Mouse (Mus musculus): ENCODE measurements around the gene Gtpbp10.

Gene Gtpbp10

DNA sequence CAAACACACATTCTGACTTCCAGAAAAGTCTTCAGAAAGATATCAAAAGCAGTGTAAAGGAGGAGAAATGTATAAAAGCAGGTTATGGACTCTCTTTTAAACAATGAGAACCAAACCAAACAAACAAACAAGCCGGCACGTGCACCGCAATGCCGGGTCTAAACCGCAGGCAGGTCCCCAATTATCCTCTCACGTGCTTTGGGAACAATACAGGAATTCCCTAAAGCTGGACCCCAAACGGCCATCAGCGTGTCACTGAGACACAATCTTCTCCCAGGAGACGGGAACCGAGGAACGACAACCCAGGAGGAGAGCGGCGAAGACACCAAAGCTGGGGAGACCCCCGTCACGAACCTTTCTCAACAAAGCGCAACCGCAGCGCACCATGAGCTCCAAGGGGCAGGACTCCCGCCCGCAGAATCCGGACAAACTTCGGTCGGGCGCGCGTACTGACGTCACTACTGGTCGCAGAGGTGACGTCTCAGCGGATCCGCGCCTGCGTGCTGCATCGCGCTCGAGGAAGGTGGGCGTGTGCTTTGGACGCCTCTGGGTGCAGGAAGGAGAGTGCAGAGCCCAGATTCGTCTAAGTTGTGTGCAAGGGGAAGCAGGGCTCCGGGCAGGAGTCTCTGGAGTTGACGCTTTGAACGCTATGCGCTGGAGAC is at the start of gene Gtpbp10:
Gtpbp10 (minus strand) TSS at position 460 of the 662 bp plus-strand sequence.
- peak; percentile 83 to 86 for DNase-seq (ENCODE audit: low spot score in 2 of 2)

DNA sequence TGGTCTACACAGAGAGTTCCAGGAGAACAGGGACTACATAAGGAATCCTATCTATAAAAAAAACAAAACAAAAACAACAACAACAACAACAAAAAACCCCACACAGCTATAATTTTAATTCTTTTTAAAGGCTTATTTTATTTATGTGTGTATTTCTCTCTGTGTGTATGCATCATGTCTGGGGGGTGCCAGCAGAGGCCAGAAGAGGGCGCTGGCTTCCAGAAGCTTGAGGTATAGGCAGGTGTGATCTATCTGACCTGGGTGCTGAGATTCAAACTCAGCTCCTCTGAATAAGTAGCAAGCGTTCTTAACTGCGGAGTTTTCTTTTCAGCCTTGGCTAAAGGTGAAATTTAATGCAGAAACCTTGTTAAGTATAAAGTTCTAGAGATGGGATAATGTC is 28.3 kb upstream of the Gtpbp10 start:
- DNase-seq (ENCODE audit: low spot score in 2 of 2) = no peak

DNA sequence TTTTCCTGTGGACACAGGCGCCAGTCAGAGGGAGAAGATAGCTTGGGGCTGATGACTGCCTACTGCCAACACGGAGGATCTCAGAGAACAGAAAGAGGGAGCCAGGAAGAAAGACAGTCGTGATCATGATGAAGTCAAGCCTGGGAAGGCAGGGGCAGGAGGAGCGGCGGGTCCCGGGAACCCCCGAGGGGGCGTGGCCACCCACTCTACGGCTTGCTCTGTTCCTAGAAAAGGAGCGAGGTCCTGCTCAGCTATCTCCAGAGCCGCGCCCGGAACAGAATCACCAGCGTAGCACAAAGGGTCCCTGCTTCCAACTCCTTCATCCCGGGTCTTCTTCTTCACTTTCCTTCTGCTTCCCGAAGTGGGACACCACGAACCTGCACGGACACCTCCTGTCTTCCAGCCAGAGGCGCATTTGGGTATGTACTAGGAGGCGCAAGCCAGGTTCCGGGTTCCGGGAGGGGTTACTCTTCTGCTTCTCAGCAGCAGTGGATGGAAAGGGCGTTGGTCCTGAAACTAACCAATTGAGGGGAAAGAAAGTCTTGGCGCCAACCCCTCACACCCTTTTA is 14.5 kb upstream of the Gtpbp10 start, which contains the start of gene Gm8773:
Gm8773 (plus strand) TSS at position 51 of the 569 bp plus-strand sequence.
- DNase-seq (ENCODE audit: low spot score in 2 of 2) = no peak

GRCm38 (mm10) chr5:5562435-5562834 is 3.1 kb upstream of the Gtpbp10 start:
- DNase-seq (ENCODE audit: low spot score in 2 of 2) = no peak

DNA sequence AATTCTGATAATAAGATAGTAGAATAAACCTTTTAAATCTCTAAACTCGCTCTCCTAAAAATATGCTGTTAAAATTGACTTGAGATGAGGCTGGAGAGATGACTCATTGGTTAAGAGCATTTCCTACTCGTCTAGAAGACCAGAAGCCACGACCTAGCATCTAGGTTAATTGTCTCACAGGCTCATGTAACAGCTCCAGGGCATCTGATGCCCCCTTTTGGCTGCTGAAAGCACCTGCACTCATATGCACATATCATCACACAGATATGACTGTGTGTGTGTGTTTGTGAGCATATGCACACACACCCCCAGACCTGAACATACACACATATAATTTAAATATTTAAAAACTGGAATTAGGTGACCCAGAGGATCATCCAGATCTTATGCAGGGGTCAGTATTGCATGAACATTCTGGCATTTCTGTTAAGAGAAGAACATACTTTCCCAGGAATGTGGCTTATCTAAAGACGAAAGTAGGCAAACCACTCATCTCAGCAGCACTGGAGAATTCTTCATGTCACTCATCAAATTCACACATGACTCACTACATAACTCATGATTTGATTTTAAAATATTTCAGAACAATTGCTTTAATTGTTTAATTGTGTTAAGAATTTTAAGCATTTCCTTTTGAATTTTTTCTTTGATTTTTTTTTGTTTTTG is 1.8 kb upstream of the Gtpbp10 start:
- no peak for DNase-seq (ENCODE audit: low spot score in 2 of 2)

GRCm38 (mm10) chr5:5559798-5560197 is 460 bp upstream of the Gtpbp10 start:
- DNase-seq (ENCODE audit: low spot score in 2 of 2) = no peak

- no peak for DNase-seq (ENCODE audit: low spot score in 2 of 2)
These were observed 8.2 kb downstream of the Gtpbp10 start for GRCm38 (mm10) chr5:5551110-5551509.

GRCm38 (mm10) chr5:5540385-5540784 is 19.0 kb downstream of the Gtpbp10 start:
- DNase-seq (ENCODE audit: low spot score in 2 of 2) = no peak

GRCm38 (mm10) chr5:5539771-5540170 is 19.6 kb downstream of the Gtpbp10 start:
- DNase-seq (ENCODE audit: low spot score in 2 of 2) = no peak

DNA sequence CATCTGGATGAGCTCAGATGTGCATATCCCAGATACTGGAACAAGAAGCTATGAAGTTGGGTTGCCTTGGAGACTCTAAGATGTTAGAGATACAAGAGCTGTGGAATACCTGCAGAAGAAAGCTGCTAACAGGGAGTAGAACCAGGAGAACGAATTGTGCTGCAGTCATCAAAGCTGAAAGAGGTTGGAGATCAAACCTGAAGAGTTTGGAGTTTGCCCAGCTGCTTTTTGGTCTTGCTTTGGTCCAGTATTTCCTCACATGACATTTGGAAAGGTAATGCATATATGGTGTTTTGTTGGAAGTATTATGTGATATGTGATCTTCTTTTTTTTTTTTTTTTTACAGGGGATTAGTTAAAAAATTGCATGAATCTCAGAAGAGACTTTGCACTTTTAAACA is 23.2 kb downstream of the Gtpbp10 start:
- no peak for DNase-seq (ENCODE audit: low spot score in 2 of 2)

DNA sequence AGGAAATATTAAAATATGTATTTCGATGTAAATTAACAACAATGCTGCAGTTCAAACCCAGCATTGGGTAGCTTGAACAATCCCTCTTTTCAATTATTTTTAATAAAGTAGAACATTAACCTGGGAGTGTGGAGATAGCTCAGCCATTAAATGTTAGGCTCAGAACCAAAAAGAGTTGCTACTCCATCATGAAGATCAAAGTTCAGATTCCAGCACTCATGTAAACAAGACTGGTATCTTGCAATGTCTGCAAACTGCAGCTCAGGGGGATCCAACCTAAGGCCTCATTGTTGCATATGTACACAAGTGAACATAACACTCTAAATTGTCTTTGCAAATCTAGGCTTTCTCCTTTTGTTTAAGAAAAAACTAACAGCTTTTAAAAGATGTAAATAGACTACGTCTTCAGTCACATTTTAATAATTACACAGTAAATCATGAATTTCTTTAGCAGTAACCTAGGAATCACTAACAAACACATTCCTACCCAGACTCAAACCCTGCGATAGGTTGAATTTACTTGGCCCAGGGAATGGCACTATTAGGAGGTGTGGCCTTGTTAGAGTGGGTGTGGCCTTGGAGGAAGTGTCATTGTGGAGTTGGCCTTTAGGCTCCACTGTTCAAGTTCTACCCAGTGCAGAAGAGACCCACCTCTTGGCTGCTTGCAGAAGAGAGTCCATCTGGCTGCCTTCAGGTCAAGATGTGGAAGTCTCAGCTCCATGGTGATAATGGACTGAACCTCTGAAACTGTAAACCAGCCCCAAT is 25.5 kb downstream of the Gtpbp10 start:
- DNase-seq (ENCODE audit: low spot score in 2 of 2) = no peak

DNA sequence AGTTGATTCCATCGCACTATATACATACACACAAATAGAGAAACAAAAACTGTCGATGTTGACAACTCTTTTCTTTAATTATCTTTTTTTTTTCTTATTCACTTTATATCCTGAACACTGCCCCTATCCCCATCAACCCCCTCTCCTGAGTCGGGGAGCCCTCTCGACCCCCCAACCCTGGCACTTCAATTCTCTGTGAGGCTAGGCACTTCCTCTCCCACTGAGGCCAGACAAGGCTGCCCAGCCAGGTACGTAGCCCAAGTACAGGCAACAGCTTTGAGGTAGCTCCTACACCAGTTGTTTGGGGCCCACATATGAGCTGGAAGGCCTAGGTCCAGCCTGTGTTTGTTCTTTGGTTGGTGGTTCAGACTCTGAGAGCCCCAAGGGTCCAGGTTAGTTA is 43.9 kb downstream of the Gtpbp10 start:
- no peak for DNase-seq (ENCODE audit: low spot score in 2 of 2)

GRCm38 (mm10) chr5:5514196-5515076 is 44.9 kb downstream of the Gtpbp10 start, which contains the start of gene Cldn12:
Gene Cldn12, minus strand, starts transcription at chr5:5514958.
- peak; percentile 25 to 42 for DNase-seq (ENCODE audit: low spot score in 2 of 2)

GRCm38 (mm10) chr5:5511401-5511800 is 47.9 kb downstream of the Gtpbp10 start:
- DNase-seq (ENCODE audit: low spot score in 2 of 2) = no peak

- DNase-seq (ENCODE audit: low spot score in 2 of 2) = no peak
These were observed 48.3 kb downstream of the Gtpbp10 start for GRCm38 (mm10) chr5:5510989-5511388.

DNA sequence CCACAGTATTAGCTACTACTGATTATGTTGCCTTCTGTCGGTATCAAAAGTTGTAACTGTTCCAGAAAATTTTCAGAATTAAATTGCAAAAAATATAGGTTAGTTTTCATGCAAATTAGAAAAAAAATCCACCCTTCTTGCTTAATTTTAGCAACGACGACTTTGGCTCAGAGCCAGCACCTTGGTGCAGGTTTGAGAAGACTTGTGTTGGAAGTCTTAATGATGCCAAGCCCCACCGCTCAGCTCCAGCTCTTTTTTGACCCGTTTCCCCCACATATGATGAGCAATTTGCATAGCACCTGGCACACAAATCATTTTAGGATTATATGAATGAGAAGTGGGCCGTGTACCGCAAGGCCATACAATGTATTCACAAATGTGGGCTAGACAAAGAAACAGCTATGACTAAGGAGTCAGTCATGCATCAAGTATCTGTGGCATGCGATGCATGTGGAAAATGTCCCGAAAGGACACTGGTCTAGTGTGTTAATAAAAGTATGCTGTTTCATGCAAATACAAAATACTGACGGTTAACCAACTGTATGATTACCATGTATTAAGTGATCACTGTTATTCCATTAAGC is 48.9 kb downstream of the Gtpbp10 start:
- DNase-seq (ENCODE audit: low spot score in 2 of 2) = no peak

DNA sequence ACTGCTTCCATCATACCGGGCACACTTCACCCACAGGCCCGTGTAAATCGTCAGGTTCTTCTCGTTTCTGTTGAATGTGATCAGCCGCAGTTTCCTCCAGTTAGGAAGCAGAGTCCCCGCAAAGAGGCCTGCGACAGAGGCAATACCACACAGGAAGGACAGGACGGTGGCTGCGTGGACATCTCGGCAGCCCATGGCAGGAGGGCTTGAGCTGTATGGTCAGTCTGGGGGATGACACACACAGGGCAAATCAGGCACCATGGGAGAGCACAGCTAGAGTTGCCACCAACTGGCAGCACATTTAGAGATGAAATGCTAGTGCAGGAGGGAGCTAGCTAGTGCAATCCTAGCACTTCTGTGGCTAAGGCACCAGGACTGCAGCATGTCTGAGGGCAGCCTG is 51.1 kb downstream of the Gtpbp10 start:
- no peak for DNase-seq (ENCODE audit: low spot score in 2 of 2)

- DNase-seq (ENCODE audit: low spot score in 2 of 2) = peak in 1 of 2 experiments; percentile 8
These were observed 51.6 kb downstream of the Gtpbp10 start for GRCm38 (mm10) chr5:5507701-5508225.

- DNase-seq (ENCODE audit: low spot score in 2 of 2) = no peak
These were observed 54.9 kb downstream of the Gtpbp10 start for GRCm38 (mm10) chr5:5504456-5504855.

DNA sequence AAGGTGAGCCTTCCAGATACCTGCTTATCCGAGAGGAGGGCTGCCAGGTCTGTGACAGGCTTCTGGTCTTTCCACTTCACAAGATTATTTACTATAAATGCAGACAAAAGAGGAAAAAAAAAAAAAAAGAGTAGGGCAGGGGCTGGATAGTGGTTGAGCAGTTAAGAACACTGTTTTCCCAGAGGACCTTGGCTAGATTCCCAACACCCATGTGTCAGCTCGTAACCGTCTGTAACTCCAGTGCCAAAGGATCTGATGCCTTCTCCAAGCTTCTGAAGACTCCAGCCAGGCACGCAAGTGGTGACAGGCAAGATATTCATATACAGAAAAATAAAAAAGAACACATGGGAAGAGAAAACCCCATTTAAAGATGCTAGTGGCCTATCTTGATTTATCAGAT is 56.0 kb downstream of the Gtpbp10 start:
- no peak for DNase-seq (ENCODE audit: low spot score in 2 of 2)

GRCm38 (mm10) chr5:5501583-5501982 is 57.8 kb downstream of the Gtpbp10 start:
- no peak for DNase-seq (ENCODE audit: low spot score in 2 of 2)

Measured in thymus, postnatal 10 days (tissue).